Mouse (Mus musculus) embryonic fibroblast, embryonic 13.5 days (primary cell): ENCODE measurements around the gene B4galt2.

ENCODE experiments used
- CTCF ChIP-seq: IDR thresholded peaks from 2 replicates; pipeline ENCODE4 v1.5.1; 2011; ENCODE audit warnings: mild to moderate bottlenecking, control low read depth, low read length, moderate library complexity, borderline replicate concordance; ENCODE audit not compliant: insufficient read depth
- POLR2A ChIP-seq: IDR thresholded peaks from 2 replicates; pipeline ENCODE4 v1.6.1; 2011; ENCODE audit warnings: low read depth, mild to moderate bottlenecking, control low read depth, low read length, moderate library complexity

DNA sequence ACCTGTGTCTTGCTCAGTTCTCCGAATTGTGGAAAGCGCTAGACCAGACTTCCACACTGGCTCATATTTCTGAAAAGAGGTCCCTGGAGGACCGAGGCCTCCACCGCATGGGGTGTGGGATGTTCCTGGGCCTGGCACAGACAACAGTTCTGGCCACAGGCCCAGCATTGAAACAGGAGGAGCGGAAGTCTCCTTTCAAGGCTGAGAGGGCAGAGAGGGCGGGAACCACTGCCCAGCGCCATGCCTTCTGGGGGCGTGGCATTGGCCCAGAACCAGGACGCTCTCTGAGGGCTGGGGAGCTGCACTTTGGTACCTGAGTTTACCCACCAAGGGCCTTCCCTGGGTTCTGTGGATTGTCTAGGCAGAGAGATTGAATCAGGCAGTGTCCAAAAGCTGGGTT, 17.2 kb downstream of the B4galt2 start:
- no peak for TF ChIP-seq POLR2A
- TF ChIP-seq CTCF: no peak
